Mouse (Mus musculus): ENCODE results near the gene Pgam1. TPM values are rescaled to one million over a fixed set of nuclear protein-coding genes. Genes with fewer than 3 reads are reported as not detected.
"Not testable (repeated sequence)": the region's sequence is repeated elsewhere in the genome, so short reads cannot be mapped to it uniquely, and the experiment has no call there.

Pgam1 gene
- polyA plus RNA-seq (2015; fragmentation: Nextera tagmentation; extraction: Ambion mirVana), result 694 and 741 TPM in 2 replicates

DNA sequence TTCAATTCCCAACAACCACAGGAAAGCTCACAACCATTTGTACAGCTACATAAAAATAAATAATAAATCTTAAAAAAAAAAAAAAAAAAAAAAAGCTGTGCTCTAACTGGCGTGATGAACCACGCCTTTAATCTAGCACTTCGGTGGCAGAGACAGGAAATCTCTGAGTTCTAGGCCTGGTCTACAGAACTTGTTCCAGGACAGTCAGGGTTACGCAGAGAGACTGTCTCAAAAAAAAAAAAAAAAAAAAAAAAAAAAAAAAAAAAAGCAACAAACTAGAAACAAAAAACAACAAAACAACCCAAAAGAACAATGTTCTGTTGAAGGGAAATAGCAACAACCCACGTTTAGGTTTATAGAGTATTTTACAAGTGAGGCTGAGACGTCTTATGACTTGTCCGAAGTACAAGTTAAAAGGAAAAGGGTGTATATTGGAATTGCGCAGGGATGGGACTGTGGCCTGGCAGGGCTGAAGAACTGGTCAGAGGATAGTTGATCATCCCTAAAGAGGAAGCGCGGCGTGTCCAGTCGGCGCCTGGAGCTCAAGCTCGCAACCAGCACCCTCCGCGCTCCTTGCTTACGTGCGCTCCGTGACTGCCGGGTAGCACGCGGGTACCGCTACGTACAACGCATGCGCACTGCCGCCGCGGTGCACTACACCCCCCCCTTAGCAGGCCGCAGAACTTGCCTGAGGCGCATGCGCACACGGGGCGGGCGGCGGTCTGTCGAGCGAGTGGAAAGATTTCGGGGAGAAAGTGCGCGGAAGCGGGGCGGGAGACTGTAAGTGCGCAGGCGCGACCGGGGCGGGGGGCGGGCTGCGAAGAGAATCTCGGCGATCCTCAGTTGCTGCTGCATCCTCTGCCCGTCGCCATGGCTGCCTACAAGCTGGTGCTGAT lies at the start of gene Pgam1:
Pgam1 (plus strand) TSS at position 746 of the 896 bp plus-strand sequence.
- H3K4me2 ChIP-seq (ENCODE audit: low read depth, low read length), result peak within 1 kb of the TSS; percentile 94
- H3K27me3 ChIP-seq (ENCODE audit: control insufficient read depth, insufficient read depth, low read length), result no peaks in the 10 kb centered on the region
- H3K27ac ChIP-seq (ENCODE audit: low read length), result peak within 1 kb of the TSS; percentile 97
- H3K4me1 ChIP-seq (ENCODE audit: control insufficient read depth, insufficient read depth, low read length), result peaks cover 28% of the 10 kb centered on the region
- peak within 1 kb of the TSS; percentile 85 for H3K4me3 ChIP-seq (ENCODE audit: low read length)
- peaks cover 17% of the 10 kb centered on the region for H3K36me3 ChIP-seq (ENCODE audit: control insufficient read depth, insufficient read depth)
- 5% methylated on average over 52 of the region's 54 CpGs for WGBS
- no peaks in the 10 kb centered on the region for H3K9me3 ChIP-seq (replicated peaks; ENCODE audit: control insufficient read depth, low read length)
- peak; percentile 93 for ATAC-seq (replicated peaks; ENCODE audit: extremely low read depth, insufficient read depth, low FRiP score)
- H3K9ac ChIP-seq (ENCODE audit: low read length), result peak within 1 kb of the TSS; percentile 95

DNA sequence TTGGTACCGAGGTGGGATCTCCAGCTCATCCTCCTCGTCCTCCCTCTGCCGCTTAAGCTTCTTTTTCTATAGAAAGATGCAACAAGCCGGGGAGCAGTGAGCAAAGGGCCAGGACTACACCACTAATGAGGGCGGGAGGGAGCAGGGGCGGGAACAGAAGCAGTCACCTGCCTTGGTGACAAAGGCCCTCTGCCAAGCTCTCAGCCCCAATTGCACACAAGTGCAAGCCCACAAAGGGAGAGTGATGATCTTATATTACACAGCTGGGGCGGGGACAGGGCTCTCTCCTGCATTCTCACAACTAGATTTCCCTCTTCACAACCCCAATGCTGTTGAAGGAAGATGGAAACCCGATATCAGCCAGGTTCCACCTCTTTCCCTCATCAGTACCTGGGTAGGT lies 45.0 kb upstream of the Pgam1 start:
- WGBS, result 86% methylated on average over 8 of the region's 8 CpGs
- Histone ChIP-seq H3K36me3 (ENCODE audit: control insufficient read depth, insufficient read depth) (peaks cover 21% of the 10 kb centered on the region), H3K27ac (ENCODE audit: low read length) (no peak overlapping the region)

DNA sequence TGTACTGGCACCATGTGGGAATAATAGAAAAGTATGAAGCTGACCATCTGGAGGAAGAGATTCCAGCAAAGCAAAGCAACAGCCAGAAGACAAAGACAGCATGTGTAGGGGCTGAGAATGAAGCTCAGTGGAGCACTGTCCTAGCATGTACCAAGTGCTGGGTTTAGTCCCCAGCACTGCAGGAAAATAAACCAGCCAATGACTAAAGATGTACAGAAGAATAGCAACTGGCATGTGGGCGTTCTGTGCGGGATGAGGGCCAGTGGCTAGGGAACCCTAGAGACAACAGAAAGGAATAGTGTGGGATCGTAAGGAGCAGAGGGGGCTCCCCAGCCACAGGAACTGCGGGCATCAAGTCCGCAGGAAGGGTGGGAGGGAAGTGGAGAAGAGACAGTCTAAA lies 42.4 kb upstream of the Pgam1 start:
- Histone ChIP-seq H3K4me1 (ENCODE audit: control insufficient read depth, insufficient read depth, low read length) (no peaks in the 10 kb centered on the region), H3K36me3 (ENCODE audit: control insufficient read depth, insufficient read depth) (peaks cover 21% of the 10 kb centered on the region), H3K4me3 (ENCODE audit: low read length) (no peak overlapping the region), H3K9me3 (replicated peaks; ENCODE audit: control insufficient read depth, low read length) (no peaks in the 10 kb centered on the region), H3K9ac (ENCODE audit: low read length) (no peak overlapping the region), H3K4me2 (ENCODE audit: low read depth, low read length) (no peak overlapping the region), H3K27ac (ENCODE audit: low read length) (no peak overlapping the region), H3K27me3 (ENCODE audit: control insufficient read depth, insufficient read depth, low read length) (no peaks in the 10 kb centered on the region)
- ATAC-seq (replicated peaks; ENCODE audit: extremely low read depth, insufficient read depth, low FRiP score), result no peak
- WGBS, result 87% methylated on average over 5 of the region's 5 CpGs

More for the DNA sequence above, 45.0 kb upstream of the Pgam1 start:
- Histone ChIP-seq H3K4me3 (ENCODE audit: low read length) (no peak overlapping the region), H3K4me1 (ENCODE audit: control insufficient read depth, insufficient read depth, low read length) (no peaks in the 10 kb centered on the region), H3K9me3 (replicated peaks; ENCODE audit: control insufficient read depth, low read length) (no peaks in the 10 kb centered on the region), H3K27me3 (ENCODE audit: control insufficient read depth, insufficient read depth, low read length) (no peaks in the 10 kb centered on the region), H3K9ac (ENCODE audit: low read length) (no peak overlapping the region), H3K4me2 (ENCODE audit: low read depth, low read length) (no peak overlapping the region)
- ATAC-seq (replicated peaks; ENCODE audit: extremely low read depth, insufficient read depth, low FRiP score), result no peak

DNA sequence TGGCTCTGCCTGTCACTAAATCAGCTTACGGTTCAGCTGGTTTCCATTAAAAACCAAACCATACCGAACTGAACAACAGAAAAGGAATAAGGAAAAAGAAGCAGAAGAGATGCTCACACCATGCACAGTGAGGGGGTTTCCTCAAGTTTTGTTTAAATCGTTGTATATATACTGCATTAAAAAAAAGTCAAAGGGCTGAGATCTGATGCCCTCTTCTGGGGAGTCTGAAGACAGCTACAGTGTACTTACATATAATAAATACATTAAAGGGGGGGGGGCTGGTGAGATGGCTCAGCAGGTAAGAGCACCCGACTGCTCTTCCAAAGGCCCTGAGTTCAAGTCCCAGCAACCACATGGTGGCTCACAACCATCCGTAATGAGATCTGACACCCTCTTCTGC lies 41.8 kb upstream of the Pgam1 start:
- not testable (repeated sequence) for H3K4me1 ChIP-seq (ENCODE audit: control insufficient read depth, insufficient read depth, low read length); H3K4me2 ChIP-seq (ENCODE audit: low read depth, low read length); H3K4me3 ChIP-seq (ENCODE audit: low read length); H3K9ac ChIP-seq (ENCODE audit: low read length); H3K9me3 ChIP-seq (replicated peaks; ENCODE audit: control insufficient read depth, low read length); H3K27me3 ChIP-seq (ENCODE audit: control insufficient read depth, insufficient read depth, low read length); H3K27ac ChIP-seq (ENCODE audit: low read length); ATAC-seq (replicated peaks; ENCODE audit: extremely low read depth, insufficient read depth, low FRiP score)
- H3K36me3 ChIP-seq (ENCODE audit: control insufficient read depth, insufficient read depth), result peaks cover 21% of the 10 kb centered on the region
- 82% methylated on average over 5 of the region's 5 CpGs for WGBS

DNA sequence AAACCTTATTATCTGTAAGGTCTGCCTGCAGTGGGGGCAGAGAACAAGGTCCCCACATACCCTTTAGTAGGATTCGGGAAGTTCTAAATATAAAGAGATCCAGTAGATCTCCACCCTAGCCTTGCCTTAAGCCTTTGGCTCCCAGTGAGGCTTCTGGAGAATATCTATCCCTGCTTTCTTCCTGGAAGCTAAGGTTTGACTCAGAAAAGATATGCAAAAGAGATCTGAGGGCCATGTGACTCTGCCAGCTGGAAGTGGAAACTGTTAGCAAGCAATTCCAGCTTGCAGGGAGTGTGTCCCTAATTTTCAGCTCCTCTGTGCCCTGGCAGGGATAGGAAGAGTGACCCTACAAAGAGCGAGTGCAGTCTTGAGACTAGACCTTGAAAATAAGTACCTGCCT lies 39.4 kb upstream of the Pgam1 start:
- no peak overlapping the region for H3K9ac ChIP-seq (ENCODE audit: low read length)
- no peaks in the 10 kb centered on the region for H3K27me3 ChIP-seq (ENCODE audit: control insufficient read depth, insufficient read depth, low read length)
- no peaks in the 10 kb centered on the region for H3K4me1 ChIP-seq (ENCODE audit: control insufficient read depth, insufficient read depth, low read length)
- H3K36me3 ChIP-seq (ENCODE audit: control insufficient read depth, insufficient read depth), result peaks cover 34% of the 10 kb centered on the region
- no peak overlapping the region for H3K4me2 ChIP-seq (ENCODE audit: low read depth, low read length)
- ATAC-seq (replicated peaks; ENCODE audit: extremely low read depth, insufficient read depth, low FRiP score), result no peak
- no peak overlapping the region for H3K27ac ChIP-seq (ENCODE audit: low read length)
- no peak overlapping the region for H3K4me3 ChIP-seq (ENCODE audit: low read length)
- 72% methylated on average over 2 of the region's 2 CpGs for WGBS
- H3K9me3 ChIP-seq (replicated peaks; ENCODE audit: control insufficient read depth, low read length), result no peaks in the 10 kb centered on the region

DNA sequence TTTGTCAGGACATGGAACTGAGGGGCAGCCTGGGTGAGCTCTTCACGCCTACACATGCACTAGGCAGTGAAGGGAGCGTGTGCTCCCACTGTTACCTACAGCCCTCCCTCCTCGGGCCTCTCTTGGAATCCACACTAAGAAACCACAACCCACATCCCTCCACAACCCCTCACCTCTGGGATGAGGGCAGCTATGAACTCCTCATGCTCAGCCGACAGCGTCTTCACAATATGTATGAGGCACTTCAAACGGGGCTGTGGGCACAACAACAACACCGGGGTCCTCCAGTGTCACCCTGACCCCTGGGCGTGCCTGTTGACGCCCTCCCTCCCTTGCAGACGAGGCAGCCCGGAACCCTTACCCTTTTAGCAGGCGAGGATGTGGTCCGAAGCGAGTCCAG lies 37.4 kb upstream of the Pgam1 start:
- no peak overlapping the region for H3K27ac ChIP-seq (ENCODE audit: low read length)
- 0 out of 2 replicates have a peak, but pooled peaks have one; percentile 37 for ATAC-seq (replicated peaks; ENCODE audit: extremely low read depth, insufficient read depth, low FRiP score)
- 88% methylated on average over 14 of the region's 14 CpGs for WGBS
- H3K4me1 ChIP-seq (ENCODE audit: control insufficient read depth, insufficient read depth, low read length), result no peaks in the 10 kb centered on the region
- no peak overlapping the region for H3K4me3 ChIP-seq (ENCODE audit: low read length)
- H3K4me2 ChIP-seq (ENCODE audit: low read depth, low read length), result no peak overlapping the region
- H3K9me3 ChIP-seq (replicated peaks; ENCODE audit: control insufficient read depth, low read length), result no peaks in the 10 kb centered on the region
- peaks cover 33% of the 10 kb centered on the region for H3K36me3 ChIP-seq (ENCODE audit: control insufficient read depth, insufficient read depth)
- no peak overlapping the region for H3K9ac ChIP-seq (ENCODE audit: low read length)
- H3K27me3 ChIP-seq (ENCODE audit: control insufficient read depth, insufficient read depth, low read length), result no peaks in the 10 kb centered on the region

DNA sequence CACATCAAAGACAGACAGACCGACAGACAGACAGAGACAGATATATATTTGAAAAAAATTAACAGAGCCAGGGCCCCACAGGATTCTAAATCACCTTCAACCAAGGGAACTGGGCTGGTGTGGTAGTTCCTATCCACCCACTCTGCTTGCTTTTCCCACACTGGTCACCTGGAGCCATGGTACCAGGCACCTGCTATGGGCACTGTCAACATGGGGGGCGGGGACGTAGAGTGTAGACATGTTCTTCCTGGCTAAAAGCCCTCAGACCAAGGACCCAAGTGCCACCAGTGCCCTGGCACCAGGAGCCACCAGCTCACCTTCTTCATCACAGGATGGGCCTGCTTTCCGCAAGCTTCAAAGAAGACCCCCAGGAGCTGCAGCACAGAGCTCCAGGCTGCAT lies 29.9 kb upstream of the Pgam1 start:
- no peak overlapping the region for H3K4me2 ChIP-seq (ENCODE audit: low read depth, low read length)
- no peaks in the 10 kb centered on the region for H3K27me3 ChIP-seq (ENCODE audit: control insufficient read depth, insufficient read depth, low read length)
- H3K36me3 ChIP-seq (ENCODE audit: control insufficient read depth, insufficient read depth), result peaks cover 31% of the 10 kb centered on the region
- no peak for ATAC-seq (replicated peaks; ENCODE audit: extremely low read depth, insufficient read depth, low FRiP score)
- no peak overlapping the region for H3K9ac ChIP-seq (ENCODE audit: low read length)
- no peak overlapping the region for H3K4me3 ChIP-seq (ENCODE audit: low read length)
- WGBS, result 98% methylated on average over 4 of the region's 4 CpGs
- no peaks in the 10 kb centered on the region for H3K9me3 ChIP-seq (replicated peaks; ENCODE audit: control insufficient read depth, low read length)
- no peak overlapping the region for H3K27ac ChIP-seq (ENCODE audit: low read length)
- no peaks in the 10 kb centered on the region for H3K4me1 ChIP-seq (ENCODE audit: control insufficient read depth, insufficient read depth, low read length)

DNA sequence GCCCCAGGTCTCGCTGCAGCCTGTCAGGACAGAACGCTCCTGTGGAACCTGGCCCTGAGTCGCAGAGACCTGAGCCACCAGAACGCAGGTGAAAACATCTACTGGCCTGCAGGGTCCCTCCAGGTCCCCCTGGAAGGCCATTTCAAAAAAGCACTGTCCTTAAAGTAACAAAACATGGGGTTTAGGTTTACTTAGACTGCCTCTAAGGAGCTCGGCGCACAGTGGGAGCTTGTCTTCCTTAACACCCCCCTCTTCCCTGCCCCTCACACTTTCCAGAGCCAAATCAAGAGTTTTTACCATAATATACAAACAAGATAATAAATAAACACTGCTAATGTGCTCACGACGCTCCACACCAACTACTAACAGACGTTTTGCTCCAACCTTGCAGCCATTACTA lies 27.8 kb upstream of the Pgam1 start:
- Histone ChIP-seq H3K4me3 (ENCODE audit: low read length) (no peak overlapping the region), H3K36me3 (ENCODE audit: control insufficient read depth, insufficient read depth) (peaks cover 30% of the 10 kb centered on the region), H3K4me2 (ENCODE audit: low read depth, low read length) (no peak overlapping the region), H3K27ac (ENCODE audit: low read length) (no peak overlapping the region), H3K27me3 (ENCODE audit: control insufficient read depth, insufficient read depth, low read length) (no peaks in the 10 kb centered on the region), H3K9ac (ENCODE audit: low read length) (no peak overlapping the region), H3K4me1 (ENCODE audit: control insufficient read depth, insufficient read depth, low read length) (no peaks in the 10 kb centered on the region), H3K9me3 (replicated peaks; ENCODE audit: control insufficient read depth, low read length) (no peaks in the 10 kb centered on the region)
- no peak for ATAC-seq (replicated peaks; ENCODE audit: extremely low read depth, insufficient read depth, low FRiP score)
- WGBS, result 87% methylated on average over 9 of the region's 9 CpGs

DNA sequence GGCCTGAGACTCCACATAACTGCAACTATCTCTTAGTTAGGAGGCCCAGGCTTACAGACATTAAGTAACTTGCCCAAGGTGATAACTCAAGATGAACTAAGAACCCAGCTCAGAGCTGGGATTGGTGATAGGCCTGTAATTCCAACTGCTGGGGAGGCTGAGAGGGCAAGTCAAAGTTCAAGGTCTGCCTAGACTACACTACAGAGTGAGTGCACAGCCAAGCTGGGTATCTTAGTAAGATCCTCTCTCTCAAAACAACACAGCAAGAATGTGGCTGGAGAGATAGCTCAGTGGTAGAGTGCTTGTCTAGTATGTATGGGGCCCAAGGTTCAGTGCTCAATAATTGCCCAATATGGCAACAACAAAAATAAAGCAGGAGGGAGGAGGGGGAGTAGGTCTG lies 23.5 kb upstream of the Pgam1 start:
- no peak overlapping the region for H3K4me3 ChIP-seq (ENCODE audit: low read length)
- H3K36me3 ChIP-seq (ENCODE audit: control insufficient read depth, insufficient read depth), result peaks cover 36% of the 10 kb centered on the region

More for the DNA sequence above, 23.5 kb upstream of the Pgam1 start:
- no peak overlapping the region for H3K27ac ChIP-seq (ENCODE audit: low read length)
- no peaks in the 10 kb centered on the region for H3K9me3 ChIP-seq (replicated peaks; ENCODE audit: control insufficient read depth, low read length)
- H3K4me2 ChIP-seq (ENCODE audit: low read depth, low read length), result no peak overlapping the region
- no peaks in the 10 kb centered on the region for H3K4me1 ChIP-seq (ENCODE audit: control insufficient read depth, insufficient read depth, low read length)
- no peak overlapping the region for H3K9ac ChIP-seq (ENCODE audit: low read length)
- H3K27me3 ChIP-seq (ENCODE audit: control insufficient read depth, insufficient read depth, low read length), result no peaks in the 10 kb centered on the region
- no peak for ATAC-seq (replicated peaks; ENCODE audit: extremely low read depth, insufficient read depth, low FRiP score)
